Mouse (Mus musculus) liver, embryonic 14.5 days (tissue): ENCODE results near the gene Cyb561.
A peak's percentile ranks its signal among the peaks of the same experiment; 100 is the strongest.

Source experiments
- CTCF ChIP-seq: IDR thresholded peaks from 2 replicates; pipeline ENCODE4 v1.5.1; 2016; ENCODE audit warnings: antibody characterized with exemption, low read depth, control low read depth
- EP300 ChIP-seq: IDR thresholded peaks from 2 replicates; pipeline ENCODE4 v1.6.1; 2016; ENCODE audit warnings: antibody characterized with exemption, low read depth

- TF ChIP-seq CTCF (peak; percentile 51), EP300 (no peak)
These were observed 11.6 kb upstream of the Cyb561 start for GRCm38 (mm10) chr11:105964691-105965090.
